Mouse (Mus musculus): ENCODE data around the gene Catip. TPM values are rescaled to one million over a fixed set of nuclear protein-coding genes. Genes with fewer than 3 reads are reported as not detected.

The Catip gene
- polyA plus RNA-seq, 1 experiment from 2014 or later, result 0.63 TPM

GRCm38 (mm10) chr1:74344163-74344916 is 17.6 kb upstream of the Catip start:
- no peak overlapping the region for H3K4me3 ChIP-seq
- ATAC-seq (ENCODE audit: insufficient number of reproducible peaks, insufficient read depth, low FRiP score, low TSS enrichment, low read depth), result no peak
- no peak overlapping the region for H3K27ac ChIP-seq
- H3K27me3 ChIP-seq, result no peaks in the 10 kb centered on the region
- peaks cover 16% of the 10 kb centered on the region for H3K36me3 ChIP-seq
- no peak overlapping the region for H3K4me2 ChIP-seq
- no peak overlapping the region for H3K9ac ChIP-seq
- H3K9me3 ChIP-seq, result no peaks in the 10 kb centered on the region
- 74% methylated on average over 11 of the region's 11 CpGs for WGBS
- H3K4me1 ChIP-seq, result no peaks in the 10 kb centered on the region

GRCm38 (mm10) chr1:74351185-74351769 is 10.6 kb upstream of the Catip start:
- ATAC-seq (ENCODE audit: insufficient number of reproducible peaks, insufficient read depth, low FRiP score, low TSS enrichment, low read depth), result no peak
- peaks cover 48% of the 10 kb centered on the region for H3K36me3 ChIP-seq
- no peaks in the 10 kb centered on the region for H3K27me3 ChIP-seq
- no peak overlapping the region for H3K4me2 ChIP-seq
- H3K27ac ChIP-seq, result no peak overlapping the region
- WGBS, result 89% methylated on average over 13 of the region's 13 CpGs
- H3K9me3 ChIP-seq, result no peaks in the 10 kb centered on the region
- H3K4me1 ChIP-seq, result no peaks in the 10 kb centered on the region
- no peak overlapping the region for H3K9ac ChIP-seq
- no peak overlapping the region for H3K4me3 ChIP-seq

GRCm38 (mm10) chr1:74352532-74353096 is 9.3 kb upstream of the Catip start:
- H3K9me3 ChIP-seq, result no peaks in the 10 kb centered on the region
- WGBS, result 72% methylated on average over 5 of the region's 5 CpGs
- no peak overlapping the region for H3K27ac ChIP-seq
- H3K27me3 ChIP-seq, result no peaks in the 10 kb centered on the region
- no peaks in the 10 kb centered on the region for H3K4me1 ChIP-seq
- H3K4me2 ChIP-seq, result no peak overlapping the region
- no peak overlapping the region for H3K4me3 ChIP-seq
- H3K9ac ChIP-seq, result no peak overlapping the region
- peaks cover 48% of the 10 kb centered on the region for H3K36me3 ChIP-seq
- no peak for ATAC-seq (ENCODE audit: insufficient number of reproducible peaks, insufficient read depth, low FRiP score, low TSS enrichment, low read depth)

- no peak overlapping the region for H3K4me3 ChIP-seq
- no peak for ATAC-seq (ENCODE audit: insufficient number of reproducible peaks, insufficient read depth, low FRiP score, low TSS enrichment, low read depth)
- H3K4me1 ChIP-seq, result no peaks in the 10 kb centered on the region
- H3K4me2 ChIP-seq, result no peak overlapping the region
- WGBS, result 91% methylated on average over 9 of the region's 9 CpGs
- H3K27me3 ChIP-seq, result no peaks in the 10 kb centered on the region
- H3K36me3 ChIP-seq, result peaks cover 47% of the 10 kb centered on the region
- H3K9ac ChIP-seq, result no peak overlapping the region
- no peaks in the 10 kb centered on the region for H3K9me3 ChIP-seq
- no peak overlapping the region for H3K27ac ChIP-seq
These were observed 8.3 kb upstream of the Catip start for GRCm38 (mm10) chr1:74353453-74354229.

GRCm38 (mm10) chr1:74357531-74357930 is 4.4 kb upstream of the Catip start:
- no peaks in the 10 kb centered on the region for H3K9me3 ChIP-seq
- peaks cover 13% of the 10 kb centered on the region for H3K36me3 ChIP-seq
- no peaks in the 10 kb centered on the region for H3K27me3 ChIP-seq
- no peak overlapping the region for H3K9ac ChIP-seq
- H3K4me2 ChIP-seq, result no peak overlapping the region
- H3K4me1 ChIP-seq, result peaks cover 7% of the 10 kb centered on the region; the same call in 1 of the 2 replicates
- no peak for ATAC-seq (ENCODE audit: insufficient number of reproducible peaks, insufficient read depth, low FRiP score, low TSS enrichment, low read depth)
- no peak overlapping the region for H3K4me3 ChIP-seq
- H3K27ac ChIP-seq, result no peak overlapping the region

- no peaks in the 10 kb centered on the region for H3K27me3 ChIP-seq
- H3K27ac ChIP-seq, result no peak overlapping the region
- no peaks in the 10 kb centered on the region for H3K36me3 ChIP-seq
- H3K4me1 ChIP-seq, result peaks cover 8% of the 10 kb centered on the region; the same call in 1 of the 2 replicates
- no peaks in the 10 kb centered on the region for H3K9me3 ChIP-seq
- H3K4me3 ChIP-seq, result no peak overlapping the region
- H3K9ac ChIP-seq, result no peak overlapping the region
- H3K4me2 ChIP-seq, result no peak overlapping the region
- 84% methylated on average over 5 of the region's 5 CpGs for WGBS
- ATAC-seq (ENCODE audit: insufficient number of reproducible peaks, insufficient read depth, low FRiP score, low TSS enrichment, low read depth), result no peak
These were observed 1.9 kb upstream of the Catip start for GRCm38 (mm10) chr1:74359952-74360517.

GRCm38 (mm10) chr1:74362325-74363229 is 669 bp downstream of the Catip start:
- H3K4me1 ChIP-seq, result peaks cover 8% of the 10 kb centered on the region
- no peak overlapping the region for H3K4me3 ChIP-seq
- H3K36me3 ChIP-seq, result no peaks in the 10 kb centered on the region
- no peaks in the 10 kb centered on the region for H3K9me3 ChIP-seq
- peak overlapping the region; percentile 60 for H3K9ac ChIP-seq
- ATAC-seq (ENCODE audit: insufficient number of reproducible peaks, insufficient read depth, low FRiP score, low TSS enrichment, low read depth), result peak; percentile 29; the same call in 1 of the 2 replicates
- 0 out of 2 replicates have a peak overlapping the region, but pooled peaks have one; percentile 22 for H3K27ac ChIP-seq
- peak overlapping the region; percentile 7; the same call in 1 of the 2 replicates for H3K4me2 ChIP-seq
- no peaks in the 10 kb centered on the region for H3K27me3 ChIP-seq
- 61% methylated on average over 17 of the region's 17 CpGs for WGBS

GRCm38 (mm10) chr1:74363437-74363836 is 1.5 kb downstream of the Catip start:
- Histone ChIP-seq H3K27ac (no peak overlapping the region), H3K36me3 (no peaks in the 10 kb centered on the region), H3K27me3 (no peaks in the 10 kb centered on the region), H3K9me3 (no peaks in the 10 kb centered on the region), H3K4me1 (peaks cover 14% of the 10 kb centered on the region), H3K9ac (peak overlapping the region; percentile 27; the same call in 1 of the 2 replicates), H3K4me2 (no peak overlapping the region), H3K4me3 (no peak overlapping the region)
- no peak for ATAC-seq (ENCODE audit: insufficient number of reproducible peaks, insufficient read depth, low FRiP score, low TSS enrichment, low read depth)
- WGBS, result 62% methylated on average over 5 of the region's 5 CpGs

- H3K4me3 ChIP-seq, result no peak overlapping the region
These were observed 2.4 kb downstream of the Catip start for GRCm38 (mm10) chr1:74364270-74364669.

GRCm38 (mm10) chr1:74367886-74368645 is 6.2 kb downstream of the Catip start:
- H3K27me3 ChIP-seq, result no peaks in the 10 kb centered on the region
- H3K4me1 ChIP-seq, result peaks cover 9% of the 10 kb centered on the region
- peak overlapping the region; percentile 71 for H3K4me2 ChIP-seq
- H3K9ac ChIP-seq, result peak overlapping the region; percentile 71
- H3K27ac ChIP-seq, result no peak overlapping the region
- peak overlapping the region; percentile 41 for H3K4me3 ChIP-seq
- no peaks in the 10 kb centered on the region for H3K36me3 ChIP-seq
- WGBS, result 16% methylated on average over 34 of the region's 34 CpGs
- H3K9me3 ChIP-seq, result no peaks in the 10 kb centered on the region
- ATAC-seq (ENCODE audit: insufficient number of reproducible peaks, insufficient read depth, low FRiP score, low TSS enrichment, low read depth), result peak; percentile 60; the same call in 1 of the 2 replicates

More at GRCm38 (mm10) chr1:74364270-74364669, 2.4 kb downstream of the Catip start:
- WGBS, result 77% methylated on average over 8 of the region's 8 CpGs
- Histone ChIP-seq H3K4me2 (no peak overlapping the region), H3K36me3 (no peaks in the 10 kb centered on the region), H3K27ac (no peak overlapping the region), H3K9me3 (no peaks in the 10 kb centered on the region), H3K9ac (no peak overlapping the region), H3K27me3 (no peaks in the 10 kb centered on the region), H3K4me1 (peaks cover 14% of the 10 kb centered on the region)
- no peak for ATAC-seq (ENCODE audit: insufficient number of reproducible peaks, insufficient read depth, low FRiP score, low TSS enrichment, low read depth)
